Comparison of ENCODE assay signal across 21 mouse cellular contexts in the genomic region with DNA sequence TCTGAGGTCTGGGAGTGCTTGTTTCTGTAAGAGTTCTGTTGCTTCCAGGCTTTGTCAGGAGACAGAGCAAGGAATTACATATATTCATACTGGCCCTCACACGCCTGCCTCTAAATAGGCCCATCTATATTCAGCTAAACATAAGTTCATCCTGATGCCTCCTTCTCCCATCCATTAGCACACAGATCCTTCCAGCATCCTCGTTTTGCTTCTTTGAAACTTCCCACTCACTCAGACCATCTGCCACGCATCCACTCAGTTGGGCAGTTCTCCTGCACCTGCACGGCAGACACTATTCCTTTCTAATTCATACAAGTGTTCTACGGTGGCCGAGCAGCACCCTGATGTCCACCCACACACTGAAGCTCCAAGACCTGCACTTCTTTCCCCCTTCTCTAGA.
DNase-seq lines count a peak whose midpoint lies in the region.
"Had no signal": no experiment of that assay in that cellular context is flagged by ENCODE, and none has a peak within 500 bp of the region (broad histone marks: within the 10 kb centered on the region; RNA-seq: fewer than 3 reads in every experiment).

No protein-coding gene starts in this region.

- intact Hi-C loops in heart, postnatal 10 days (cut with DNase I): no loop called here

- DNase-seq in heart, adult 11 months: peak; percentile 57
- no peak for DNase-seq in heart, postnatal 10 days
- peak; percentile 41 for DNase-seq in right cerebral cortex, adult 18-20 months
- DNase-seq in right cerebral cortex, postnatal 4 days: no peak
- DNase-seq in right cerebral cortex, postnatal 25 days: peak; percentile 48
- DNase-seq in cerebellum, adult 8-10 months: no peak
- no peak for DNase-seq in spleen, postnatal 10 days (ENCODE audit: low spot score in 2 of 2)
- DNase-seq: adrenal gland, postnatal 10 days; cerebellum, adult 18-20 months; cerebellum, postnatal 14 days; forebrain, postnatal 0 days; gastrocnemius, adult 2 months; gastrocnemius, postnatal 36 days; heart, postnatal 14 days; kidney, adult 11 months; kidney, postnatal 14 days; layer of hippocampus, postnatal 36 days; lung, adult 2 months; lung, postnatal 10 days; thymus, adult 18-20 months; thymus, postnatal 25 days had no signal

Comparison
In these comparisons a context has a peak if more than half of its experiments do, and no peak if none do; other contexts are left out.
1. DNase-seq: peak in heart, adult 11 months (single experiment), right cerebral cortex, adult 18-20 months (single experiment) and right cerebral cortex, postnatal 25 days (single experiment); none in heart, postnatal 10 days (0 of 2), right cerebral cortex, postnatal 4 days (single experiment), cerebellum, adult 8-10 months (single experiment) and spleen, postnatal 10 days (0 of 2).